ENCODE assay signal across 8 mouse cellular contexts in genomic region chr1:134555240-134555870, GRCm38 (mm10). TPM values are rescaled to one million over a fixed set of nuclear protein-coding genes. Genes with fewer than 3 reads are reported as not detected.
DNase-seq lines count a peak whose midpoint lies in the region; ATAC-seq lines count a peak whose summit lies in the region.

No protein-coding gene starts in this region.

- H3K4me1 ChIP-seq in heart, embryonic 13.5 days, result peaks cover 18% of the 10 kb centered on the region
- peaks cover 10% of the 10 kb centered on the region for H3K4me1 ChIP-seq in embryonic facial prominence, embryonic 12.5 days
- peaks cover 5% of the 10 kb centered on the region for H3K4me1 ChIP-seq in limb, embryonic 11.5 days (ENCODE audit: control insufficient read depth, insufficient read depth, low read length)
- peaks cover 21% of the 10 kb centered on the region for H3K4me1 ChIP-seq in midbrain, embryonic 12.5 days

- H3K9ac ChIP-seq in heart, embryonic 13.5 days, result peak overlapping the region; percentile 92
- no peak overlapping the region for H3K9ac ChIP-seq in embryonic facial prominence, embryonic 12.5 days
- no peak overlapping the region for H3K9ac ChIP-seq in limb, embryonic 11.5 days (ENCODE audit: low read length)
- H3K9ac ChIP-seq in midbrain, embryonic 12.5 days (replicated peaks), result no peak overlapping the region

- peak overlapping the region; percentile 96 for H3K4me2 ChIP-seq in heart, embryonic 13.5 days
- H3K4me2 ChIP-seq in embryonic facial prominence, embryonic 12.5 days (replicated peaks), result peak overlapping the region; percentile 88
- peak overlapping the region; percentile 89; the same call in 1 of the 2 replicates for H3K4me2 ChIP-seq in limb, embryonic 11.5 days (ENCODE audit: low read depth, severe bottlenecking)
- H3K4me2 ChIP-seq in midbrain, embryonic 12.5 days (replicated peaks), result peak overlapping the region; percentile 71

- intact Hi-C loops in heart, postnatal 10 days (cut with DNase I), result no loop called here

- no peak for DNase-seq in heart, postnatal 10 days
- peak; percentile 23 for DNase-seq in limb, embryonic 11.5 days (ENCODE audit: low spot score)
- DNase-seq in adipocyte (ENCODE audit: low spot score), result no peak
- DNase-seq in gastrocnemius, adult 18-20 months (ENCODE audit: low spot score), result no peak
- no peak for DNase-seq in frontal cortex, postnatal 25 days (ENCODE audit: low spot score in 2 of 2)

- H3K27ac ChIP-seq in heart, embryonic 13.5 days (replicated peaks), result 0 out of 2 replicates have a peak overlapping the region, but pooled peaks have one; percentile 87
- H3K27ac ChIP-seq in embryonic facial prominence, embryonic 12.5 days, result peak overlapping the region; percentile 93; the same call in 1 of the 2 replicates
- no peak overlapping the region for H3K27ac ChIP-seq in limb, embryonic 11.5 days (replicated peaks; ENCODE audit: low read depth, low read length)
- no peak overlapping the region for H3K27ac ChIP-seq in midbrain, embryonic 12.5 days (replicated peaks)

- no peak for ATAC-seq in heart, embryonic 13.5 days (ENCODE audit: extremely low read depth, insufficient number of reproducible peaks, low FRiP score, low TSS enrichment)
- ATAC-seq in embryonic facial prominence, embryonic 12.5 days (ENCODE audit: insufficient number of reproducible peaks, insufficient read depth, low FRiP score, low TSS enrichment), result peak; percentile 8; the same call in 1 of the 2 replicates
- no peak for ATAC-seq in limb, embryonic 11.5 days (ENCODE audit: insufficient number of reproducible peaks, low FRiP score, low TSS enrichment, low read depth)
- no peak for ATAC-seq in midbrain, embryonic 12.5 days (ENCODE audit: low FRiP score, low read depth)

- 27% methylated on average over 13 of the region's 13 CpGs for WGBS in heart, embryonic 13.5 days
- 24% methylated on average over 13 of the region's 13 CpGs for WGBS in embryonic facial prominence, embryonic 12.5 days
- 21% methylated on average over 13 of the region's 13 CpGs for WGBS in limb, embryonic 11.5 days
- WGBS in midbrain, embryonic 12.5 days, result 37% methylated on average over 13 of the region's 13 CpGs

- no peaks in the 10 kb centered on the region for H3K36me3 ChIP-seq in heart, embryonic 13.5 days
- no peaks in the 10 kb centered on the region for H3K36me3 ChIP-seq in embryonic facial prominence, embryonic 12.5 days
- H3K36me3 ChIP-seq in limb, embryonic 11.5 days (ENCODE audit: control insufficient read depth, insufficient read depth, low read length), result no peaks in the 10 kb centered on the region
- no peaks in the 10 kb centered on the region for H3K36me3 ChIP-seq in midbrain, embryonic 12.5 days

- H3K9me3 ChIP-seq in heart, embryonic 13.5 days, result no peaks in the 10 kb centered on the region
- H3K9me3 ChIP-seq in embryonic facial prominence, embryonic 12.5 days, result no peaks in the 10 kb centered on the region
- no peaks in the 10 kb centered on the region for H3K9me3 ChIP-seq in limb, embryonic 11.5 days (ENCODE audit: control insufficient read depth, low read length)
- no peaks in the 10 kb centered on the region for H3K9me3 ChIP-seq in midbrain, embryonic 12.5 days

- no peaks in the 10 kb centered on the region for H3K27me3 ChIP-seq in heart, embryonic 13.5 days (replicated peaks)
- H3K27me3 ChIP-seq in embryonic facial prominence, embryonic 12.5 days, result no peaks in the 10 kb centered on the region
- H3K27me3 ChIP-seq in limb, embryonic 11.5 days (ENCODE audit: control insufficient read depth, insufficient read depth, low read length), result no peaks in the 10 kb centered on the region
- peaks cover 8% of the 10 kb centered on the region for H3K27me3 ChIP-seq in midbrain, embryonic 12.5 days

- H3K4me3 ChIP-seq in heart, embryonic 13.5 days, result peak overlapping the region; percentile 76
- H3K4me3 ChIP-seq in embryonic facial prominence, embryonic 12.5 days, result peak overlapping the region; percentile 62; the same call in 1 of the 2 replicates
- H3K4me3 ChIP-seq in limb, embryonic 11.5 days (ENCODE audit: low read depth, low read length), result no peak overlapping the region
- H3K4me3 ChIP-seq in midbrain, embryonic 12.5 days, result peak overlapping the region; percentile 59; the same call in 1 of the 2 replicates

RNA-seq across cellular contexts. Expression of gene Kdm5b, which starts 4.6 kb away (rescaled TPM):
- 28.9 and 29.6 TPM in 2 replicates for polyA plus RNA-seq in heart, embryonic 13.5 days (2015; fragmentation: Nextera tagmentation; extraction: Ambion mirVana)
- total RNA-seq in heart, postnatal 10 days (2021), result 10 to 100 TPM; 27.6 to 34.5 TPM
- polyA plus RNA-seq in embryonic facial prominence, embryonic 12.5 days (2016; fragmentation: Nextera tagmentation; extraction: Ambion mirVana), result 99.5 and 100 TPM in 2 replicates
- 90.9 and 98.2 TPM in 2 replicates for polyA plus RNA-seq in limb, embryonic 11.5 days (2014; fragmentation: Nextera tagmentation; extraction: Ambion mirVana)
- polyA plus RNA-seq in midbrain, embryonic 12.5 days (2016; fragmentation: Nextera tagmentation; extraction: Ambion mirVana), result 102 and 111 TPM in 2 replicates
- total RNA-seq in gastrocnemius, adult 18-20 months (2021), result 1 to 10 TPM; 8.0 to 8.3 TPM

RNA-seq across cellular contexts. Expression of gene Mgat4e, which starts 5.9 kb away (rescaled TPM):
- polyA plus RNA-seq in heart, embryonic 13.5 days (2015; fragmentation: Nextera tagmentation; extraction: Ambion mirVana), result not detected in 2 replicates
- not detected for total RNA-seq in heart, postnatal 10 days (2021)
- 0.12 TPM in 1 of 2 replicates, not detected in the other for polyA plus RNA-seq in embryonic facial prominence, embryonic 12.5 days (2016; fragmentation: Nextera tagmentation; extraction: Ambion mirVana)
- not detected in 2 replicates for polyA plus RNA-seq in limb, embryonic 11.5 days (2014; fragmentation: Nextera tagmentation; extraction: Ambion mirVana)
- polyA plus RNA-seq in midbrain, embryonic 12.5 days (2016; fragmentation: Nextera tagmentation; extraction: Ambion mirVana), result not detected in 2 replicates
- not detected for total RNA-seq in gastrocnemius, adult 18-20 months (2021)

Comparison
In these comparisons a context has a peak if more than half of its experiments do, and no peak if none do; other contexts are left out.
1. H3K27ac ChIP-seq: peak in heart, embryonic 13.5 days (single experiment) and embryonic facial prominence, embryonic 12.5 days (single experiment); none in limb, embryonic 11.5 days (single experiment) and midbrain, embryonic 12.5 days (single experiment).
2. Peak in every context shown above with its lines, with median percentiles within 50 percentile points of each other: H3K4me2 ChIP-seq.